In genomic region chr6:72914087-72914749, GRCm38 (mm10) we compare ENCODE assay signal across 13 mouse cellular contexts.
"Had no signal": no experiment of that assay in that cellular context is flagged by ENCODE, and none has a peak within 500 bp of the region (broad histone marks: within the 10 kb centered on the region; RNA-seq: fewer than 3 reads in every experiment).

No protein-coding gene starts in this region.

- H3K27me3 ChIP-seq: kidney, embryonic 15.5 days; limb, embryonic 15.5 days; liver, embryonic 13.5 days; midbrain, embryonic 12.5 days; neural tube, embryonic 15.5 days; stomach, embryonic 15.5 days had no signal

- H3K9ac ChIP-seq: kidney, embryonic 15.5 days; limb, embryonic 15.5 days; liver, embryonic 13.5 days; midbrain, embryonic 12.5 days; neural tube, embryonic 15.5 days; stomach, embryonic 15.5 days had no signal

- H3K36me3 ChIP-seq: kidney, embryonic 15.5 days; limb, embryonic 15.5 days; liver, embryonic 13.5 days; midbrain, embryonic 12.5 days; neural tube, embryonic 15.5 days; stomach, embryonic 15.5 days had no signal

- H3K27ac ChIP-seq: kidney, embryonic 15.5 days; limb, embryonic 15.5 days; liver, embryonic 13.5 days; midbrain, embryonic 12.5 days; neural tube, embryonic 15.5 days; stomach, embryonic 15.5 days had no signal

- H3K4me1 ChIP-seq: kidney, embryonic 15.5 days; limb, embryonic 15.5 days; liver, embryonic 13.5 days; midbrain, embryonic 12.5 days; neural tube, embryonic 15.5 days; stomach, embryonic 15.5 days had no signal

- H3K4me2 ChIP-seq: kidney, embryonic 15.5 days; limb, embryonic 15.5 days; liver, embryonic 13.5 days; midbrain, embryonic 12.5 days; neural tube, embryonic 15.5 days; stomach, embryonic 15.5 days had no signal

- DNase-seq: kidney, postnatal 25 days; layer of hippocampus, adult 9-11 months; layer of hippocampus, postnatal 36 days; liver, embryonic 13.5 days; lung, adult 18-20 months; right cerebral cortex, adult 18-20 months; spleen, adult 18-20 months; thymus, postnatal 36 days had no signal

- H3K9me3 ChIP-seq: kidney, embryonic 15.5 days; limb, embryonic 15.5 days; liver, embryonic 13.5 days; midbrain, embryonic 12.5 days; neural tube, embryonic 15.5 days; stomach, embryonic 15.5 days had no signal

- H3K4me3 ChIP-seq: kidney, embryonic 15.5 days; limb, embryonic 15.5 days; liver, embryonic 13.5 days; midbrain, embryonic 12.5 days; neural tube, embryonic 15.5 days; stomach, embryonic 15.5 days had no signal
